Mouse (Mus musculus): ENCODE data around the gene Dab2ip. TPM values are rescaled to one million over a fixed set of nuclear protein-coding genes. Genes with fewer than 3 reads are reported as not detected.

The Dab2ip gene
- polyA plus RNA-seq, 1 experiment from 2014 or later: 48.4 TPM

GRCm38 (mm10) chr2:35676075-35676665 lies 118.1 kb downstream of the Dab2ip start:
- H3K9ac ChIP-seq: no peak overlapping the region

GRCm38 (mm10) chr2:35677855-35678254 lies 119.8 kb downstream of the Dab2ip start:
- Histone ChIP-seq H3K4me2 (replicated peaks) (no peak overlapping the region), H3K9me3 (ENCODE audit: control insufficient read depth, low read length) (no peaks in the 10 kb centered on the region), H3K27me3 (ENCODE audit: control insufficient read depth, insufficient read depth, low read length) (no peaks in the 10 kb centered on the region), H3K4me3 (replicated peaks; ENCODE audit: low read length) (no peak overlapping the region), H3K4me1 (replicated peaks; ENCODE audit: control insufficient read depth, insufficient read depth, low read length) (peaks cover 72% of the 10 kb centered on the region), H3K27ac (peak overlapping the region; percentile 75), H3K9ac (peak overlapping the region; percentile 28; the same call in 1 of the 2 replicates), H3K36me3 (replicated peaks; ENCODE audit: control insufficient read depth, insufficient read depth) (no peaks in the 10 kb centered on the region)
- 7% methylated on average over 8 of the region's 8 CpGs for WGBS
- ATAC-seq (ENCODE audit: low FRiP score): peak; percentile 61
- peak; percentile 60 for DNase-seq (ENCODE audit: low spot score)

More at GRCm38 (mm10) chr2:35676075-35676665, 118.1 kb downstream of the Dab2ip start:
- WGBS: 43% methylated on average over 5 of the region's 5 CpGs
- Histone ChIP-seq H3K36me3 (replicated peaks; ENCODE audit: control insufficient read depth, insufficient read depth) (no peaks in the 10 kb centered on the region), H3K27ac (peak overlapping the region; percentile 60; the same call in 1 of the 2 replicates), H3K4me1 (replicated peaks; ENCODE audit: control insufficient read depth, insufficient read depth, low read length) (peaks cover 76% of the 10 kb centered on the region), H3K4me3 (replicated peaks; ENCODE audit: low read length) (no peak overlapping the region), H3K9me3 (ENCODE audit: control insufficient read depth, low read length) (no peaks in the 10 kb centered on the region), H3K4me2 (replicated peaks) (no peak overlapping the region), H3K27me3 (ENCODE audit: control insufficient read depth, insufficient read depth, low read length) (no peaks in the 10 kb centered on the region)
- ATAC-seq (ENCODE audit: low FRiP score) (no peak; the same call in 1 of the 2 replicates), DNase-seq (ENCODE audit: low spot score) (peak; percentile 51)

GRCm38 (mm10) chr2:35678440-35678839 lies 120.4 kb downstream of the Dab2ip start:
- Histone ChIP-seq H3K9ac (peak overlapping the region; percentile 28; the same call in 1 of the 2 replicates), H3K27ac (peak overlapping the region; percentile 75), H3K36me3 (replicated peaks; ENCODE audit: control insufficient read depth, insufficient read depth) (no peaks in the 10 kb centered on the region), H3K9me3 (ENCODE audit: control insufficient read depth, low read length) (no peaks in the 10 kb centered on the region), H3K4me3 (replicated peaks; ENCODE audit: low read length) (no peak overlapping the region), H3K4me2 (replicated peaks) (no peak overlapping the region), H3K4me1 (replicated peaks; ENCODE audit: control insufficient read depth, insufficient read depth, low read length) (peaks cover 72% of the 10 kb centered on the region), H3K27me3 (ENCODE audit: control insufficient read depth, insufficient read depth, low read length) (no peaks in the 10 kb centered on the region)
- ATAC-seq (ENCODE audit: low FRiP score): no peak
- WGBS: 34% methylated on average over 4 of the region's 4 CpGs
- DNase-seq (ENCODE audit: low spot score): no peak

- Histone ChIP-seq H3K27ac (peak overlapping the region; percentile 26; the same call in 1 of the 2 replicates), H3K27me3 (ENCODE audit: control insufficient read depth, insufficient read depth, low read length) (no peaks in the 10 kb centered on the region), H3K36me3 (replicated peaks; ENCODE audit: control insufficient read depth, insufficient read depth) (no peaks in the 10 kb centered on the region), H3K4me2 (replicated peaks) (no peak overlapping the region), H3K4me1 (replicated peaks; ENCODE audit: control insufficient read depth, insufficient read depth, low read length) (peaks cover 86% of the 10 kb centered on the region), H3K4me3 (replicated peaks; ENCODE audit: low read length) (no peak overlapping the region), H3K9me3 (ENCODE audit: control insufficient read depth, low read length) (no peaks in the 10 kb centered on the region), H3K9ac (no peak overlapping the region)
- ATAC-seq (ENCODE audit: low FRiP score): no peak
- 24% methylated on average over 10 of the region's 10 CpGs for WGBS
- DNase-seq (ENCODE audit: low spot score): no peak
Observed at GRCm38 (mm10) chr2:35679812-35680672, 122.0 kb downstream of the Dab2ip start.

GRCm38 (mm10) chr2:35680833-35681232 lies 122.8 kb downstream of the Dab2ip start:
- ATAC-seq (ENCODE audit: low FRiP score) (no peak), DNase-seq (ENCODE audit: low spot score) (peak; percentile 46)
- H3K4me3 ChIP-seq (replicated peaks; ENCODE audit: low read length): no peak overlapping the region
- no peaks in the 10 kb centered on the region for H3K36me3 ChIP-seq (replicated peaks; ENCODE audit: control insufficient read depth, insufficient read depth)
- no peaks in the 10 kb centered on the region for H3K27me3 ChIP-seq (ENCODE audit: control insufficient read depth, insufficient read depth, low read length)
- WGBS: 49% methylated on average over 6 of the region's 6 CpGs
- no peak overlapping the region for H3K9ac ChIP-seq
- H3K9me3 ChIP-seq (ENCODE audit: control insufficient read depth, low read length): no peaks in the 10 kb centered on the region
- H3K4me2 ChIP-seq (replicated peaks): no peak overlapping the region
- H3K4me1 ChIP-seq (replicated peaks; ENCODE audit: control insufficient read depth, insufficient read depth, low read length): peaks cover 86% of the 10 kb centered on the region
- no peak overlapping the region for H3K27ac ChIP-seq

GRCm38 (mm10) chr2:35684005-35684404 lies 125.9 kb downstream of the Dab2ip start:
- Histone ChIP-seq H3K4me2 (replicated peaks) (no peak overlapping the region), H3K9me3 (ENCODE audit: control insufficient read depth, low read length) (no peaks in the 10 kb centered on the region), H3K36me3 (replicated peaks; ENCODE audit: control insufficient read depth, insufficient read depth) (no peaks in the 10 kb centered on the region), H3K27ac (no peak overlapping the region), H3K9ac (no peak overlapping the region), H3K4me1 (replicated peaks; ENCODE audit: control insufficient read depth, insufficient read depth, low read length) (peaks cover 73% of the 10 kb centered on the region), H3K4me3 (replicated peaks; ENCODE audit: low read length) (no peak overlapping the region), H3K27me3 (ENCODE audit: control insufficient read depth, insufficient read depth, low read length) (no peaks in the 10 kb centered on the region)
- DNase-seq (ENCODE audit: low spot score) (no peak), ATAC-seq (ENCODE audit: low FRiP score) (no peak)
- 12% methylated on average over 3 of the region's 3 CpGs for WGBS

GRCm38 (mm10) chr2:35684735-35685312 lies 126.8 kb downstream of the Dab2ip start:
- no peaks in the 10 kb centered on the region for H3K27me3 ChIP-seq (ENCODE audit: control insufficient read depth, insufficient read depth, low read length)
- no peaks in the 10 kb centered on the region for H3K9me3 ChIP-seq (ENCODE audit: control insufficient read depth, low read length)
- no peak overlapping the region for H3K9ac ChIP-seq
- peak overlapping the region; percentile 36; the same call in 1 of the 2 replicates for H3K27ac ChIP-seq
- no peak for ATAC-seq (ENCODE audit: low FRiP score)
- H3K4me3 ChIP-seq (replicated peaks; ENCODE audit: low read length): no peak overlapping the region
- WGBS: 37% methylated on average over 9 of the region's 9 CpGs
- H3K4me2 ChIP-seq (replicated peaks): no peak overlapping the region
- H3K36me3 ChIP-seq (replicated peaks; ENCODE audit: control insufficient read depth, insufficient read depth): no peaks in the 10 kb centered on the region
- no peak for DNase-seq (ENCODE audit: low spot score)
- peaks cover 69% of the 10 kb centered on the region for H3K4me1 ChIP-seq (replicated peaks; ENCODE audit: control insufficient read depth, insufficient read depth, low read length)

- DNase-seq (ENCODE audit: low spot score) (peak; percentile 51), ATAC-seq (ENCODE audit: low FRiP score) (no peak)
- no peak overlapping the region for H3K4me3 ChIP-seq (replicated peaks; ENCODE audit: low read length)
- no peaks in the 10 kb centered on the region for H3K9me3 ChIP-seq (ENCODE audit: control insufficient read depth, low read length)
- no peaks in the 10 kb centered on the region for H3K36me3 ChIP-seq (replicated peaks; ENCODE audit: control insufficient read depth, insufficient read depth)
- no peak overlapping the region for H3K4me2 ChIP-seq (replicated peaks)
- peaks cover 69% of the 10 kb centered on the region for H3K4me1 ChIP-seq (replicated peaks; ENCODE audit: control insufficient read depth, insufficient read depth, low read length)
- H3K9ac ChIP-seq: no peak overlapping the region
- H3K27ac ChIP-seq: no peak overlapping the region
- no peaks in the 10 kb centered on the region for H3K27me3 ChIP-seq (ENCODE audit: control insufficient read depth, insufficient read depth, low read length)
- WGBS: 53% methylated on average over 7 of the region's 7 CpGs
Observed at GRCm38 (mm10) chr2:35686104-35686503, 128.0 kb downstream of the Dab2ip start.

- Histone ChIP-seq H3K9ac (no peak overlapping the region), H3K36me3 (replicated peaks; ENCODE audit: control insufficient read depth, insufficient read depth) (no peaks in the 10 kb centered on the region), H3K27me3 (ENCODE audit: control insufficient read depth, insufficient read depth, low read length) (no peaks in the 10 kb centered on the region), H3K9me3 (ENCODE audit: control insufficient read depth, low read length) (no peaks in the 10 kb centered on the region), H3K27ac (no peak overlapping the region), H3K4me2 (replicated peaks) (no peak overlapping the region), H3K4me3 (replicated peaks; ENCODE audit: low read length) (no peak overlapping the region), H3K4me1 (replicated peaks; ENCODE audit: control insufficient read depth, insufficient read depth, low read length) (peaks cover 71% of the 10 kb centered on the region)
- ATAC-seq (ENCODE audit: low FRiP score) (no peak), DNase-seq (ENCODE audit: low spot score) (no peak)
- 83% methylated on average over 5 of the region's 5 CpGs for WGBS
Observed at GRCm38 (mm10) chr2:35687557-35688070, 129.5 kb downstream of the Dab2ip start.
